Mouse (Mus musculus) frontal cortex, postnatal 14 days (tissue): ENCODE data around the gene Hbp1.
A peak's percentile ranks its signal among the peaks of the same experiment; 100 is the strongest.

Source experiments
- DNase-seq, 2 experiments: peaks; one replicate each; pipeline ENCODE4 v3.0.0; 2022; ENCODE audit warnings: low spot score in 2 of 2

Hbp1 gene

GRCm38 (mm10) chr12:31905696-31906551 lies 44.4 kb downstream of the Hbp1 start:
- no peak for DNase-seq

- no peak for DNase-seq
These were observed 49.9 kb downstream of the Hbp1 start for GRCm38 (mm10) chr12:31900391-31900914.

DNA sequence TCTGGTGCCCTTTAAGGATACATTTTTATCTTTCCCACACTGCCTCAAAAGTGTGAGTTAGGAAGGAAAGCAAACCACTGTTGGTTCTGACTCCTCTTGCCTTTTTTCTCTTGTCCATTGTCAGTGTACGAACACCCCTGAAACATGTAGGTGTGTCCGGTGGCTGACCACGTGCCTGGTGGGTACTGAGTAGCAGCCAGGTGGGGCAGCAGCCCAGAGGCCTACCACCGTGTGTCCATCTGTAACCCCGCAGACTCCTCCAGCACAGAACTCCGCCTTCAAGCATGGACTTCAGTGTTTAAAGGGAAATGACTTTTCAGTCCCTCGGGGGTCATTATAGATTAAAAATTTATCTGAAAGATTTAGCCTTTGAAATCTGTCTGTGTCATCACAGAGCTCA lies 52.9 kb downstream of the Hbp1 start:
- DNase-seq = no peak

- no peak for DNase-seq
These were observed 53.3 kb downstream of the Hbp1 start for GRCm38 (mm10) chr12:31896986-31897385.

GRCm38 (mm10) chr12:31896295-31896694 lies 54.0 kb downstream of the Hbp1 start:
- no peak for DNase-seq

GRCm38 (mm10) chr12:31895888-31896287 lies 54.4 kb downstream of the Hbp1 start:
- DNase-seq = no peak

DNA sequence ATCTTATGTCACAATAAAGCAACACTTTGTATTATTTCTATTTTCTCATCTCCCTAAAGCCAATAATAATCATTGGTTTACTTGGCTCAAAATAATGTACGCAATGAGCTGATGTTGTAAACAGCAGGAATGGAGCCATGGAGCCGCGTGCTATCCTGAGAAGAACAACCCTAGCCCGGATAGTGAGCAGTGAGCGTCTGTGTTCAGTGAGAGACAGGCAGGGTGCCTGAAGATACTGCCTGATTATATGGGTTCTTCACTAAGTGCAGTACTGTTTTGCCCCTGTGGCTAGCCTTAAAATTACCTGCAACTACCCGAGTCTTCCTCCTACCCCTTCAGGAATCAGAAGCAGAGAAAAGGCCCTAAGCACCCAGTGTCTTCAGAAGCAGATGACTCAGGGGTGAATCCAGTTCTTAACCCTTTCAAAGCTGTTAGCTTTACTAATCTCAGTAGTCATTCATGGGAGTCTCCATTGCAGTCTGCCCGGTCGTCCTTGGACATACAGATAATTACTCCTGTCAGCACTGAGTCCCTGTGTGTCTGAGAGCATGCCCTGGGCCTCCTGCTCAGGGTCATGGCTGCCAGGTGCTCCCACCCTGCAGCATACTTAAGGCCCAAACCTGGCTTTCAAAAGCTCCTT lies 55.1 kb downstream of the Hbp1 start:
- no peak for DNase-seq

DNA sequence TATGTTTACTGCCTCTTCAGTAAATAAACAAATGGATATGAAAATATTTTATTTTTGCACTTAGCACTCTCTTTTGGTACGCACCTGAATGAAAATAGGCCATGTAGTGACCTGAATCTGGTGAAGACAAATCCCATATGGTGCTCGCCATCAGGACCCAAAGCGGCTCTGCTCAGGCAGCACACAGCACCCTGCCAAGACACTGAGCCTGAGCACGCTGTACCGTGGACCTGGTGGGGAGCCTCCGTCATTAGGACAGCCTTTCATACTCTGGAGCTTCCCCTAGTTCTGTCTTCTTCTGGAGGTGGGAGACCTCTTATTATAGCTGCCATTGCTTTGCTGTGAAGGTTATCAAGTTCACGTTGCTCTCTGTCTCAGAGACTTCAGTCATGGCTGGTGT lies 57.6 kb downstream of the Hbp1 start:
- DNase-seq = no peak

GRCm38 (mm10) chr12:31892079-31892478 lies 58.3 kb downstream of the Hbp1 start:
- no peak for DNase-seq

- no peak for DNase-seq
These were observed 59.6 kb downstream of the Hbp1 start for GRCm38 (mm10) chr12:31890685-31891084.

DNA sequence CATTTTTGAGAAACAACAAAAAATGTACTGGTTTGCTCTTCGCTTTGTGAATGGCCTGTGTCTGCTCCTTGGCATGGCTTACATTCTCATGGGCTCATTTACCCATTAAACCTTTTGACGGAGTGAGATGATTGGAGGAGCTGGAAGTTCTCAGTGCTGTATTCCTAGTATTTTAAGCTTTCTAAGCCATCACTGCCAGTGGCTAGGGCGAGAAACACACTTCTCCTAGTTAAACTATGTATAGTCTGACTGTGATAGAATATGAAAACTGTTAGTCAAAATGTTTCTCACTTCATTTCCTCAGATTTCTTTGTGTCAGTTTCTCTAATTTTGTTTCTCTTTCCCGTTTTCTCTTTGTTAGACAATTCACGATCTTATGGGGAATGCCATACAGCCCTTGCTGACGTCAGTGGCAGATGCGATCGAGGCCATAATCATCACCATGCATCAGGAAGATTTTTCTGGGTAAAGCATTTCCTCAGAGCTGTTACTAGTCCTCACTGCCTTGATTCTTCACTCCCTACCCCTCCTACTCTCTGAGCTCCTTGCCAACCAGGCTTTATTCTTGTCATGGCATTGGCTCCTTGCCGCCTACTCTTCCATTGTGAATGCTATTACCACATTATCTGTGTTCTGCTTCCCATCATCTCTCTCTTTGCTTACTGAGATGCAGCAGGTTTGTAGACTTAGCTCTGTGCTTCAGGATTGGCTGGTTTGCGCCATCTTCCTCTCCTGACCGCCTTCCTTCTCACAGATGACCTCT lies 64.3 kb downstream of the Hbp1 start:
- peak; percentile 43 to 47 for DNase-seq

GRCm38 (mm10) chr12:31885084-31885483 lies 65.3 kb downstream of the Hbp1 start:
- DNase-seq = no peak

- DNase-seq = no peak
These were observed 66.0 kb downstream of the Hbp1 start for GRCm38 (mm10) chr12:31884365-31884764.

DNA sequence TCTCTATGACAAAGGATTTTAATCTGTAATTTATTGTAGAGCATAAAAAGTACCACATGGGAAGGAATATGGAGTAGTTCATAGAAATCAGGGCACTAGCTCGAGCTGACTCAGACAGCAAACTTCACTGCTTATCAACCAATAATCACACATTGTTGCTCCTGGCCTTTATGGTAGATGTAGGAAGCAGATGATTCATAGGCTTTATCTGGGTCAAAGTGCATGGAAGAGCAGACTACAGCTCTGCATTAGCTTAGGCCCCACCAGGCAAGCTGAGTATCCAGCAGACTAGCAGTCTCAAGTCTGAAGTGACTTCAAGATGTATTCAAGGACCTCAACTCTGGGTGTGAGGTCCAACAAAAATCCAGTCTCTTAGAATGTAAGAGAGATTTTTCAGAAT lies 67.6 kb downstream of the Hbp1 start:
- DNase-seq = no peak

GRCm38 (mm10) chr12:31876775-31877174 lies 73.6 kb downstream of the Hbp1 start:
- no peak for DNase-seq
